Mouse (Mus musculus): ENCODE results near the gene Tspan10. TPM values are rescaled to one million over a fixed set of nuclear protein-coding genes. Genes with fewer than 3 reads are reported as not detected.

Gene Tspan10
- polyA plus RNA-seq, 1 experiment, result 0.48 TPM

GRCm38 (mm10) chr11:120454965-120455364 lies 12.5 kb downstream of the Tspan10 start:
- H3K27ac ChIP-seq (ENCODE audit: insufficient read depth, low read depth, low read length), result no peak overlapping the region

GRCm38 (mm10) chr11:120455413-120455812 lies 13.0 kb downstream of the Tspan10 start:
- no peaks in the 10 kb centered on the region for H3K27me3 ChIP-seq (replicated peaks; ENCODE audit: control insufficient read depth, insufficient read depth, low read length)
- TF ChIP-seq CTCF (conservative IDR thresholded peaks at IDR 0.05; ENCODE audit: insufficient read depth, insufficient read length, low read depth, low read length) (no peak), POLR2A (IDR thresholded peaks at IDR 0.05; ENCODE audit: low read depth, low read length) (no peak)
- no peak for DNase-seq
- H3K36me3 ChIP-seq (ENCODE audit: control insufficient read depth, insufficient read depth, low read length), result no peaks in the 10 kb centered on the region
- no peak overlapping the region for H3K27ac ChIP-seq (ENCODE audit: insufficient read depth, low read depth, low read length)
- WGBS, result 94% methylated on average over 7 of the region's 7 CpGs
- H3K4me3 ChIP-seq (ENCODE audit: insufficient read depth, low read depth, low read length), result no peak overlapping the region
- no peaks in the 10 kb centered on the region for H3K4me1 ChIP-seq (ENCODE audit: control insufficient read depth, insufficient read depth, low read length)

More at GRCm38 (mm10) chr11:120454965-120455364, 12.5 kb downstream of the Tspan10 start:
- TF ChIP-seq POLR2A (IDR thresholded peaks at IDR 0.05; ENCODE audit: low read depth, low read length) (no peak), CTCF (conservative IDR thresholded peaks at IDR 0.05; ENCODE audit: insufficient read depth, insufficient read length, low read depth, low read length) (no peak)
- Histone ChIP-seq H3K4me3 (ENCODE audit: insufficient read depth, low read depth, low read length) (no peak overlapping the region), H3K27me3 (replicated peaks; ENCODE audit: control insufficient read depth, insufficient read depth, low read length) (no peaks in the 10 kb centered on the region), H3K4me1 (ENCODE audit: control insufficient read depth, insufficient read depth, low read length) (no peaks in the 10 kb centered on the region), H3K36me3 (ENCODE audit: control insufficient read depth, insufficient read depth, low read length) (no peaks in the 10 kb centered on the region)
- no peak for DNase-seq
- 93% methylated on average over 4 of the region's 4 CpGs for WGBS

DNA sequence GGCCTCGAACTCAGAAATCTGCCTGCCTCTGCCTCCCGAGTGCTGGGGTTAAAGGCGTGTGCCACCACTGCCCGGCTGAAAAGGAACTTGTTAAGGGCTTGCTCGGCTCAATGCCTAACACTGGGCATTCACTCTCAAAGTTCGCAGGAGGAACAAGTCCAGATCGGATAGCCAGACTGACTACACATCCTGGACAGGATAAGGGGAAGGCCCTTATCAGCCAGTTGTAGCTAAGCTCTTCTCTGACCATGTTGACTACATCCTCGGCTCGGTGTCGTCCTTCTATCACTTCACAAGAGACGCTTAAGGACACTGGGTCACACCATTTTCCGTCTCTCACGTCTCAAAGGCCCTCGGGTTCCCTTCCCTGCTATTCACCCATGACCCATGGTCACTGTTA lies 14.9 kb downstream of the Tspan10 start:
- TF ChIP-seq CTCF (conservative IDR thresholded peaks at IDR 0.05; ENCODE audit: insufficient read depth, insufficient read length, low read depth, low read length) (no peak), POLR2A (IDR thresholded peaks at IDR 0.05; ENCODE audit: low read depth, low read length) (no peak)
- peak; percentile 20 for DNase-seq
- Histone ChIP-seq H3K4me1 (ENCODE audit: control insufficient read depth, insufficient read depth, low read length) (no peaks in the 10 kb centered on the region), H3K36me3 (ENCODE audit: control insufficient read depth, insufficient read depth, low read length) (no peaks in the 10 kb centered on the region), H3K27me3 (replicated peaks; ENCODE audit: control insufficient read depth, insufficient read depth, low read length) (no peaks in the 10 kb centered on the region), H3K4me3 (ENCODE audit: insufficient read depth, low read depth, low read length) (peak overlapping the region; percentile 76), H3K27ac (ENCODE audit: insufficient read depth, low read depth, low read length) (peak overlapping the region; percentile 61)
- 11% methylated on average over 14 of the region's 14 CpGs for WGBS

- 3% methylated on average over 62 of the region's 62 CpGs for WGBS
Observed at GRCm38 (mm10) chr11:120457772-120458751, 15.6 kb downstream of the Tspan10 start, which contains the start of the genes Oxld1 and Ccdc137. Gene Oxld1, minus strand, starts transcription at chr11:120458068. Gene Ccdc137, plus strand, starts transcription at chr11:120458115.

DNA sequence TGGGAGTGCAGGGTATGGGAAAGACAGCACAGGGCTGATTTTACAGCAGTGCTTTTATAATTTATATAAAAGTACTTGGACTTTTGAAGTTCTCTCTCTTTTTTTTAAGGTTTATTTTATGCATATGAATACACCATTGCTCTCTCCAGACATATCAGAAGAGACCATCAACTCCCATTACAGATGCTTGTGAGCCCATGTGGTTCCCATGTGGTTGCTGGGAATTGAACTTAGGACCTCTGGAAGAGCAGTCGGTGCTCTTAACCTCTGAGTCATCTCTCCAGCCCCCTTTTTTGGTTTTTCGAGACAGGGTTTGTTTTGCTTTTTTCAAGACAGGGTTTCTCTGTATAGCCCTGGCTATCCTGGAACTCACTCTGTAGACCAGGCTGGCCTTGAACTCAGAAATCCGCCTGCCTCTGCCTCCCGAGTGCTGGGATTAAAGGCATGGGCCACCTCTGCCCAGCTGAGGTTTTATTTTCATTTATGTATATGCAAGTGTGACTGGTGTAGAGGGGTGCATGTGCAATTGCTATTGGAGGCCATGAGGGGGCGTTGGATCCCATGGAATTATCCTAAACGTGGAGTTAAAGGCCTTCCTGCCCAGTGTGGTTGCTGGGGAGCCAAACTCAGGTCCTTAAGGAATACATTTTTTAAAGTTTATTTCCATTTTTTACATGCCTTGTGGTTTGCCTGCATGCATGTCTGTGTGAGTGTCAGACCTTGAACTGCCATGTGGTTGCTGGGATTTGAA lies 16.6 kb downstream of the Tspan10 start:
- Histone ChIP-seq H3K4me1 (ENCODE audit: control insufficient read depth, insufficient read depth, low read length) (no peaks in the 10 kb centered on the region), H3K27ac (ENCODE audit: insufficient read depth, low read depth, low read length) (no peak overlapping the region), H3K36me3 (ENCODE audit: control insufficient read depth, insufficient read depth, low read length) (no peaks in the 10 kb centered on the region), H3K4me3 (ENCODE audit: insufficient read depth, low read depth, low read length) (peak overlapping the region; percentile 76), H3K27me3 (replicated peaks; ENCODE audit: control insufficient read depth, insufficient read depth, low read length) (no peaks in the 10 kb centered on the region)
- DNase-seq, result no peak
- no peak for TF ChIP-seq POLR2A (IDR thresholded peaks at IDR 0.05; ENCODE audit: low read depth, low read length)
- peak; percentile 56 for TF ChIP-seq CTCF (conservative IDR thresholded peaks at IDR 0.05; ENCODE audit: insufficient read depth, insufficient read length, low read depth, low read length)
- 61% methylated on average over 6 of the region's 6 CpGs for WGBS

More at GRCm38 (mm10) chr11:120457772-120458751, 15.6 kb downstream of the Tspan10 start, which contains the start of the genes Oxld1 and Ccdc137:
- no peaks in the 10 kb centered on the region for H3K36me3 ChIP-seq (ENCODE audit: control insufficient read depth, insufficient read depth, low read length)
- H3K27ac ChIP-seq (ENCODE audit: insufficient read depth, low read depth, low read length), result peak within 1 kb of the TSS; percentile 61
- H3K4me3 ChIP-seq (ENCODE audit: insufficient read depth, low read depth, low read length), result peak within 1 kb of the TSS; percentile 76
- no peaks in the 10 kb centered on the region for H3K4me1 ChIP-seq (ENCODE audit: control insufficient read depth, insufficient read depth, low read length)
- H3K27me3 ChIP-seq (replicated peaks; ENCODE audit: control insufficient read depth, insufficient read depth, low read length), result no peaks in the 10 kb centered on the region
- peak; percentile 82 for TF ChIP-seq POLR2A (IDR thresholded peaks at IDR 0.05; ENCODE audit: low read depth, low read length)
- TF ChIP-seq CTCF (conservative IDR thresholded peaks at IDR 0.05; ENCODE audit: insufficient read depth, insufficient read length, low read depth, low read length), result no peak
- peak; percentile 81 for DNase-seq

- no peak for TF ChIP-seq POLR2A (IDR thresholded peaks at IDR 0.05; ENCODE audit: low read depth, low read length)
- TF ChIP-seq CTCF (conservative IDR thresholded peaks at IDR 0.05; ENCODE audit: insufficient read depth, insufficient read length, low read depth, low read length), result no peak
- Histone ChIP-seq H3K27ac (ENCODE audit: insufficient read depth, low read depth, low read length) (no peak overlapping the region), H3K4me3 (ENCODE audit: insufficient read depth, low read depth, low read length) (no peak overlapping the region), H3K27me3 (replicated peaks; ENCODE audit: control insufficient read depth, insufficient read depth, low read length) (no peaks in the 10 kb centered on the region), H3K36me3 (ENCODE audit: control insufficient read depth, insufficient read depth, low read length) (no peaks in the 10 kb centered on the region), H3K4me1 (ENCODE audit: control insufficient read depth, insufficient read depth, low read length) (peaks cover 7% of the 10 kb centered on the region; the same call in 1 of the 2 replicates)
- DNase-seq, result no peak
- WGBS, result 90% methylated on average over 2 of the region's 2 CpGs
Observed at GRCm38 (mm10) chr11:120463536-120463935, 21.1 kb downstream of the Tspan10 start.
